Mouse (Mus musculus) cortical plate, adult 2 months (tissue): ENCODE measurements around the gene 9930111J21Rik2.
"Not testable (repeated sequence)": the region's sequence is repeated elsewhere in the genome, so short reads cannot be mapped to it uniquely, and the experiment has no call there.

Experiments
- CTCF ChIP-seq: fragments of 200-500 bp; IDR thresholded peaks from 2 replicates; pipeline ENCODE4 v1.5.1; 2011; ENCODE audit warnings: mild to moderate bottlenecking, control low read depth, low read length; ENCODE audit not compliant: insufficient read depth; ENCODE audit errors: extremely low read depth
- POLR2A ChIP-seq: fragments of 200-500 bp; IDR thresholded peaks from 2 replicates; pipeline ENCODE4 v1.6.1; 2011; ENCODE audit warnings: mild to moderate bottlenecking, low read length, control low read depth; ENCODE audit not compliant: insufficient read depth; ENCODE audit errors: extremely low read depth

- not testable (repeated sequence) for TF ChIP-seq POLR2A, CTCF
These were observed 10.8 kb upstream of the 9930111J21Rik2 start for GRCm38 (mm10) chr11:49061865-49062264.
